ENCODE assay signal across 10 mouse cellular contexts in the genomic region with DNA sequence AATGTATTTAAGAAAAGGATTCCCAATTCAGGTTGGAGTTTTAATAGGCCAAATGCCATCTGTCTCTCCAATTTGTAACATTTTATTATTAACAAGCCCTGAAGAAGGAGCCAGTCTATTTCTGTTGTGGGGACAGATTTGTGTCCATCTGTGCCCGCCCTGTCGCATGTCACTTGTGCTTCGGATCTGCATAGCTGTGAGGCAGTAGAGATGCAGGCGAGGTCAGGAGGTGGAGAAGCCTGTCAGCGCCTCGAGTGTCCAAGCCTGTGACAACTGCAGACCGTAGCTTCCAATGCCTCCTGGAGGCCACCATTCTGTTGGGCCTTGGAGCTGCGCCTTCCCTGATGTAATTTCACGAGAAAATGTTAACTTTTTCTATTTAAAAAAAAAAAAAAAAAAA.
DNase-seq lines count a peak whose midpoint lies in the region; ATAC-seq and TF ChIP-seq lines count a peak whose summit lies in the region.
"Had no signal": no experiment of that assay in that cellular context is flagged by ENCODE, and none has a peak within 500 bp of the region (broad histone marks: within the 10 kb centered on the region; RNA-seq: fewer than 3 reads in every experiment).

No protein-coding gene starts in this region.

- peak overlapping the region; percentile 70; the same call in 1 of the 2 replicates for H3K27ac ChIP-seq in lung, postnatal 0 days (ENCODE audit: low read length)
- H3K27ac ChIP-seq in heart, embryonic 14.5 days (replicated peaks in 1 of 2; ENCODE audit: control insufficient read depth in 1 of 2, insufficient read depth in 1 of 2, low read depth in 2 of 2, low read length in 2 of 2): peak overlapping the region; percentile 68 to 80; a peak in 3 of 4 replicates
- no peak overlapping the region for H3K27ac ChIP-seq in midbrain, embryonic 14.5 days (replicated peaks; ENCODE audit: low read depth, low read length)
- H3K27ac ChIP-seq: embryonic facial prominence, embryonic 12.5 days; liver, embryonic 13.5 days had no signal

- H3K9me3 ChIP-seq in lung, postnatal 0 days (ENCODE audit: low read length): no peaks in the 10 kb centered on the region
- no peaks in the 10 kb centered on the region for H3K9me3 ChIP-seq in heart, embryonic 14.5 days (ENCODE audit: control insufficient read depth, low read length)
- no peaks in the 10 kb centered on the region for H3K9me3 ChIP-seq in midbrain, embryonic 14.5 days (ENCODE audit: control insufficient read depth, low read length)
- H3K9me3 ChIP-seq: embryonic facial prominence, embryonic 12.5 days; liver, embryonic 13.5 days had no signal

- no peaks in the 10 kb centered on the region for H3K36me3 ChIP-seq in lung, postnatal 0 days (ENCODE audit: insufficient read depth, low read length)
- H3K36me3 ChIP-seq in heart, embryonic 14.5 days (ENCODE audit: control insufficient read depth, insufficient read depth, low read length): no peaks in the 10 kb centered on the region
- no peaks in the 10 kb centered on the region for H3K36me3 ChIP-seq in midbrain, embryonic 14.5 days (ENCODE audit: control insufficient read depth, insufficient read depth, low read length)
- H3K36me3 ChIP-seq: embryonic facial prominence, embryonic 12.5 days; liver, embryonic 13.5 days had no signal

- H3K27me3 ChIP-seq in lung, postnatal 0 days (replicated peaks; ENCODE audit: insufficient read depth, low read length): no peaks in the 10 kb centered on the region
- H3K27me3 ChIP-seq in heart, embryonic 14.5 days (ENCODE audit: control insufficient read depth, insufficient read depth, low read length): no peaks in the 10 kb centered on the region
- no peaks in the 10 kb centered on the region for H3K27me3 ChIP-seq in midbrain, embryonic 14.5 days (ENCODE audit: control insufficient read depth, insufficient read depth, low read length)
- H3K27me3 ChIP-seq: embryonic facial prominence, embryonic 12.5 days; liver, embryonic 13.5 days had no signal

- H3K4me1 ChIP-seq in lung, postnatal 0 days (ENCODE audit: insufficient read depth, low read depth, low read length): no peaks in the 10 kb centered on the region
- peaks cover 7% of the 10 kb centered on the region; the same call in 1 of the 2 replicates for H3K4me1 ChIP-seq in lung, adult 2 months (ENCODE audit: control insufficient read depth, insufficient read depth, low read length)
- H3K4me1 ChIP-seq in heart, embryonic 14.5 days (ENCODE audit: control insufficient read depth in 2 of 2, insufficient read depth in 2 of 2, low read length in 2 of 2): peaks cover 7 to 25% of the 10 kb centered on the region in 2 experiments
- H3K4me1 ChIP-seq in midbrain, embryonic 14.5 days (ENCODE audit: control insufficient read depth, insufficient read depth, low read length): peaks cover 12% of the 10 kb centered on the region
- H3K4me1 ChIP-seq: liver, embryonic 13.5 days had no signal

- H3K4me3 ChIP-seq in lung, postnatal 0 days (ENCODE audit: low read depth, low read length): no peak overlapping the region
- H3K4me3 ChIP-seq in lung, adult 2 months (replicated peaks; ENCODE audit: extremely low read depth, low read depth, low read length): no peak overlapping the region
- no peak overlapping the region for H3K4me3 ChIP-seq in heart, embryonic 14.5 days (ENCODE audit: control insufficient read depth in 1 of 2, insufficient read depth in 1 of 2, low read depth in 1 of 2, low read length in 2 of 2)
- H3K4me3 ChIP-seq in midbrain, embryonic 14.5 days (replicated peaks; ENCODE audit: low read depth, low read length): no peak overlapping the region
- H3K4me3 ChIP-seq: embryonic facial prominence, embryonic 12.5 days; liver, embryonic 13.5 days had no signal

- no peak for TF ChIP-seq EP300 in lung, postnatal 0 days (IDR thresholded peaks at IDR 0.05)

- ATAC-seq in lung, postnatal 0 days: no peak
- ATAC-seq in heart, embryonic 14.5 days (ENCODE audit: insufficient number of reproducible peaks, insufficient read depth, low FRiP score, low read depth): peak; percentile 39; the same call in 1 of the 2 replicates
- ATAC-seq in midbrain, embryonic 14.5 days (ENCODE audit: low FRiP score, low TSS enrichment): no peak

- no peak for TF ChIP-seq POLR2A in lung, adult 2 months (IDR thresholded peaks at IDR 0.05; ENCODE audit: borderline replicate concordance, extremely low read depth, low read depth, low read length)

- WGBS in lung, postnatal 0 days: 59% methylated on average over 9 of the region's 9 CpGs
- 72% methylated on average over 9 of the region's 9 CpGs for WGBS in lung, adult 2 months
- WGBS in heart, embryonic 14.5 days: 28% methylated on average over 9 of the region's 9 CpGs
- WGBS in midbrain, embryonic 14.5 days: 21% methylated on average over 9 of the region's 9 CpGs

- no peak overlapping the region for H3K9ac ChIP-seq in lung, postnatal 0 days (replicated peaks; ENCODE audit: low read depth)
- H3K9ac ChIP-seq in heart, embryonic 14.5 days (ENCODE audit: low read length): no peak overlapping the region
- H3K9ac ChIP-seq in midbrain, embryonic 14.5 days (replicated peaks; ENCODE audit: low read length): no peak overlapping the region
- H3K9ac ChIP-seq: embryonic facial prominence, embryonic 12.5 days; liver, embryonic 13.5 days had no signal

- TF ChIP-seq CTCF in lung, postnatal 0 days (IDR thresholded peaks at IDR 0.05): no peak
- TF ChIP-seq CTCF in lung, adult 2 months (IDR thresholded peaks at IDR 0.05; ENCODE audit: insufficient read depth, low read length): no peak

- no peak overlapping the region for H3K4me2 ChIP-seq in lung, postnatal 0 days (replicated peaks; ENCODE audit: low read depth, low read length)
- H3K4me2 ChIP-seq in heart, embryonic 14.5 days (ENCODE audit: low read length): peak overlapping the region; percentile 57
- no peak overlapping the region for H3K4me2 ChIP-seq in midbrain, embryonic 14.5 days (ENCODE audit: low read length)
- H3K4me2 ChIP-seq: embryonic facial prominence, embryonic 12.5 days; liver, embryonic 13.5 days had no signal

- no peak for DNase-seq in lung, postnatal 0 days (ENCODE audit: low spot score)
- no peak for DNase-seq in lung, adult 2 months
- peak; percentile 84 for DNase-seq in cerebellum, adult 9-10 months
- peak; percentile 28 for DNase-seq in midbrain, embryonic 14.5 days
- DNase-seq in urinary bladder, postnatal 25 days (ENCODE audit: low spot score): no peak
- no peak for DNase-seq in T-cell, adult 2 months (ENCODE audit: low spot score)
- DNase-seq: gastrocnemius, postnatal 14 days; liver, embryonic 13.5 days had no signal

Comparison
In these comparisons a context has a peak if more than half of its experiments do, and no peak if none do; other contexts are left out.
1. DNase-seq: peak in cerebellum, adult 9-10 months (single experiment) and midbrain, embryonic 14.5 days (single experiment); none in lung, postnatal 0 days (single experiment), lung, adult 2 months (single experiment), urinary bladder, postnatal 25 days (single experiment) and T-cell, adult 2 months (single experiment).